Mouse (Mus musculus) heart, adult 8-10 months (tissue): ENCODE measurements at regions not wholly inside any gene's neighbourhood (a gene's known extent, or its start where the extent isn't known, plus 50 kb on each side); places are given as distances from the start of the nearest gene placed in this dataset.

Experiments
- DNase-seq: peaks from one replicate; pipeline ENCODE4 v3.0.0; 2022; ENCODE audit warnings: low spot score

DNA sequence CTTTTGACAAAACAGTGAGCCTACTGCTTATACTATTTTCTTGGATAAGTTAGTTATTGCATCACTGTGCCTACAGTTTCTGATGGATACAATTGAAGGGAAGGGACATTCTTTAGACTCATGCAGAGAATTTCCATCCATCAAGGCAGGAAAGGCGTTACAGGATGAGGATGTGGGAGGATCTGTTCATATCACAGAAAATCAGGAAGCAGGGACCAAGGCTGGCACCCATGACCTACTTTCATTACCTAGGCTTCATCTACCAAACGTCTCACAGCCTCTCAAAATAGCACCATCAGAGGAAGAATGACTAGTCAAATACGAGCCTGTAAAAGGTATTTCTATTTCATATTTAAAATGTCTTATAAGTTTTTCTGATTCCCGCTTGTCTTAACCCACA, 56.4 kb downstream of the Fam181b start:
- DNase-seq, result peak; percentile 47

DNA sequence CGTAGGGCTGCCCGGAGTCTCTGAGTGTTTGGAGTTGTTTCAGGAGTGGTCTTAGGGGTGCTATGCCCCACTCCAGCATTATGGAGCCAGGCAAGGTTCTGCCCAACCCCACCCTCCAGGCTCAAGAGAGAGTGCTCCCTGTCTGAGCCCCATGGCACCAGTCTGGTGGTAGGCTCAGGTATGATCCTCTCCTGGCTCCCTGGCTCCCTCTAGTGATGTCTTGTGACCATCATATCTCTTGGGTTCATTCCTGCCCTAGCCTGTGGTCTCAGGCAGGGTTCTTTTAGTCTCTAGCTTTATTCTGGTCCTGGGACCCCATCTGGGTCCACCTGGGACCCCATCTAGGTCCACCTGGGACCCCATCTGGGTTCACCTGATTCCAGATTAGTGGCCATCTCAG, 67.7 kb downstream of the Fam181b start:
- DNase-seq, result no peak

DNA sequence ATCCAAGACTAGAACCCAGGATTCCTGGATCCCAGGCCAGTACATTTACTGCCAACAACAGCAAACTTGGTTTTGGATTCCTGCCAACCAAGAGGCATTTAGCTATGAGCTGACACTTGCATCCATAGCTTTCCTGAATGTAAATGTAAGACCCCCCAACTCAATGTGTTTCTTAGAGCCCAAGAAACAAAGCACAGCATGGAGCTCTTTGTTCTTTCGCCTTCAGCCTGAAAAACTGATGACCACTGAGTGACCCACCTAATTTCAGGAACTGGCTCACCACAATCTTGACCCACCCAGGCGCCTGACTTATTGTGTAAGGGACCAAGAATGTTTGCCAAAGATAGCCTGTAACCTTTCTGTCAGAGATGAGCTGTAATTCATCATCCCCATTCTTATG, 71.7 kb downstream of the Fam181b start:
- no peak for DNase-seq

DNA sequence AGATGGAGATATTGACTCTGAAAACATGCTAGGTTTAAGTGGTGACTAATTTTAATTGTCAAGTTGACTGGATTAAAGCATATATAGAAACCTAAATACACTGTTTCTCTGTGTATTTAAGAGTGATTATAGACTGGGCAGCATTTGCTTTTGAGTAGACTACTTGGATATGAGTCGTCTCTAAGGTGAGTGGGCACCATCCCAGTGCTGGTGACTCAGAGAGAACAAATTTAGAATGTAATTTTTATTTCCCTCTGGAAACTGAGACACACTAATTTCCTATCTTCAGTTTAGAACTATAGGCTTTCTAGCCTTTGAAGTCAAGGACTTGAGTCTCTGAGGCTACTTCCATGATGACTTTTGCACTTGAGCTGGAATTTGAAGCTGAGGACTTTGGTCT, 117.4 kb downstream of the Fam181b start:
- DNase-seq, result no peak
